Mouse (Mus musculus) retina, embryonic 14.5 days (tissue): Measurements from ENCODE around the gene Tctex1d1.

Experiments used
- DNase-seq: peaks from one replicate; pipeline ENCODE4 v3.0.0-alpha.2; 2015; ENCODE audit warnings: low spot score

Tctex1d1 gene

GRCm38 (mm10) chr4:102988526-102988925 is 10.1 kb downstream of the Tctex1d1 start:
- no peak for DNase-seq

GRCm38 (mm10) chr4:102989391-102989790 is 11.0 kb downstream of the Tctex1d1 start:
- DNase-seq, result no peak

- no peak for DNase-seq
These were observed 11.6 kb downstream of the Tctex1d1 start for GRCm38 (mm10) chr4:102990016-102990415.

- no peak for DNase-seq
These were observed 12.4 kb downstream of the Tctex1d1 start for GRCm38 (mm10) chr4:102990595-102991340.

GRCm38 (mm10) chr4:102991685-102992084 is 13.3 kb downstream of the Tctex1d1 start:
- DNase-seq, result no peak

GRCm38 (mm10) chr4:103004681-103005080 is 26.3 kb downstream of the Tctex1d1 start:
- DNase-seq, result peak; percentile 72

- DNase-seq, result no peak
These were observed 27.0 kb downstream of the Tctex1d1 start for GRCm38 (mm10) chr4:103005190-103005945.

GRCm38 (mm10) chr4:103006266-103006665 is 27.9 kb downstream of the Tctex1d1 start:
- DNase-seq, result no peak

- DNase-seq, result peak; percentile 57
These were observed 28.6 kb downstream of the Tctex1d1 start for GRCm38 (mm10) chr4:103006943-103007418.

GRCm38 (mm10) chr4:103010734-103011133 is 32.3 kb downstream of the Tctex1d1 start:
- no peak for DNase-seq

GRCm38 (mm10) chr4:103011823-103012222 is 33.4 kb downstream of the Tctex1d1 start:
- DNase-seq, result no peak

- DNase-seq, result no peak
These were observed 35.1 kb downstream of the Tctex1d1 start for GRCm38 (mm10) chr4:103013490-103013889.

- DNase-seq, result no peak
These were observed 48.2 kb downstream of the Tctex1d1 start, which contains the start of gene Insl5 for GRCm38 (mm10) chr4:103026621-103027020. TSS of gene Insl5 (minus strand) at chr4:103026842.

GRCm38 (mm10) chr4:103027745-103028144 is 49.3 kb downstream of the Tctex1d1 start:
- DNase-seq, result no peak

GRCm38 (mm10) chr4:103028177-103029088 is 50.0 kb downstream of the Tctex1d1 start:
- no peak for DNase-seq

- DNase-seq, result no peak
These were observed 60.9 kb downstream of the Tctex1d1 start for GRCm38 (mm10) chr4:103039103-103039837.

- no peak for DNase-seq
These were observed 61.4 kb downstream of the Tctex1d1 start for GRCm38 (mm10) chr4:103039838-103040191.

- no peak for DNase-seq
These were observed 64.6 kb downstream of the Tctex1d1 start for GRCm38 (mm10) chr4:103042997-103043396.

GRCm38 (mm10) chr4:103048046-103048445 is 69.6 kb downstream of the Tctex1d1 start:
- no peak for DNase-seq
